Mouse (Mus musculus) urinary bladder, adult 2 months (tissue): Measurements from ENCODE around the gene Rasl11a. TPM values are rescaled to one million over a fixed set of nuclear protein-coding genes. Genes with fewer than 3 reads are reported as not detected.

Experiments used
- DNase-seq: peaks from one replicate; pipeline ENCODE4 v3.0.0; 2022; ENCODE audit warnings: low spot score
- polyA plus RNA-seq: library from polyadenylated mRNA; depleted of rRNA; stranded (reverse); fragments of >200 nt; gene quantifications from 2 replicates; pipeline ENCODE4 v1.2.3, GENCODE M21; 2012; rRNA removed

Rasl11a gene
- polyA plus RNA-seq = 15.1 and 24.8 TPM in 2 replicates

- DNase-seq = peak; percentile 66
These were observed at the start of gene Rasl11a for GRCm38 (mm10) chr5:146844945-146845365. Gene Rasl11a, plus strand, starts transcription at chr5:146845071.

- DNase-seq = no peak
These were observed 49.1 kb upstream of the Rasl11a start for GRCm38 (mm10) chr5:146795728-146796127.

DNA sequence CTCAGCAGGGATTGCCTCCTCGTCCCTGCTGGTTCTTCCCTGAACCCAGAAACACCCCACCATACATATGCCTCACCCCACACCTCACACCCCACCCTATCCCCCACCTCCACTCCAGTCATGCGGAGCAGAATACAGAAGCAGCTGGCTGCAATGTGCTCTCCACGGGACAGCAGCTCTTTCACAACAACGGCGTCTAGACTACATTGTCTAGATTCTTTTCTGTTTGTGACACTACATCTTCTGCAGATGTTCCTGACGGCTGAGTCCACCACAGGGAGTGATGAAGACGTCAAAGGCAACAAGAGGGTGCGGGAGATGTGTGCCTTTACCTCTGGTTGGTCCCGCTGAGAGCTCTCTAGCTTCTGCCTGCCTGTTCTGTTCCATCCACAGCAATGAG lies 46.8 kb upstream of the Rasl11a start:
- DNase-seq = no peak

DNA sequence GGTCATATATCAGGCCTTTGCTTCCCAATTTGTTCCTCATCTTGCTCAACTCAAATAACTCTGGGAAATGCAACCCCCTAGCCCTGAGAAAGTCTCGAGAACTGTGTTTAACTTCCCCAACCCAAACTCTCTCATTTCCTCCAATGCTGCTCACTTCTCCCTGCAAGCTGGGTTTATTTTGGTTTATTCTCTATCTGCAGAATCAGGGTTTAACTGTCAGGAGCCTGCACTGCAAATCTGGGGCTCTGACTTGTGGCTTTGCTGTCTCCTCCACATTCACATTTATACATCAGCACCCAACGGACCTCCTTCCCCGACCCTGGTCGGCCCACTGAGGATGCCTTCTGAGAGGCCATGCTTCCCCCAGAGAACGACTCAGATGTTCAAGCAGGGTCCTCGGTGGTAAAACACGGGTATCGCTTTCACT lies 38.9 kb upstream of the Rasl11a start:
- DNase-seq = no peak

- no peak for DNase-seq
These were observed 34.9 kb upstream of the Rasl11a start for GRCm38 (mm10) chr5:146809951-146810350.

GRCm38 (mm10) chr5:146812866-146813265 lies 32.0 kb upstream of the Rasl11a start:
- no peak for DNase-seq

DNA sequence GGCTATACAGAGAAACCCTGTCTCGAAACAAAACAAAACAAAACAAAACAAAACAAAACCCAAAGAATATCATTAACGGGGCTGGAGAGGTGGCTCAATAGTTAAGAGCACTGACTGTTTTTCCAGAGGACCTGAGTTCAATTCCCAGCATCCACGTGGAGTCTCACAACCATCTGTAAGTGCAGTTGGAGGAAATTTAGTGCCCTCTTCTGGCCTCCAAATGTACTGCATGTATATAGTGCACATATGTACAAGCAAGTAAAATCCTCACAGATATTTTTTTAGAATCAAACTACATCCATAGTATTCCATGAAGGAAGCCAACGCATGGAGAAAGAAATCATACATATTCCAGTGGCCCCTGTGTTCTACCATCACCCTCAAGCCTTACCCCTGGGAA lies 31.4 kb upstream of the Rasl11a start:
- no peak for DNase-seq

DNA sequence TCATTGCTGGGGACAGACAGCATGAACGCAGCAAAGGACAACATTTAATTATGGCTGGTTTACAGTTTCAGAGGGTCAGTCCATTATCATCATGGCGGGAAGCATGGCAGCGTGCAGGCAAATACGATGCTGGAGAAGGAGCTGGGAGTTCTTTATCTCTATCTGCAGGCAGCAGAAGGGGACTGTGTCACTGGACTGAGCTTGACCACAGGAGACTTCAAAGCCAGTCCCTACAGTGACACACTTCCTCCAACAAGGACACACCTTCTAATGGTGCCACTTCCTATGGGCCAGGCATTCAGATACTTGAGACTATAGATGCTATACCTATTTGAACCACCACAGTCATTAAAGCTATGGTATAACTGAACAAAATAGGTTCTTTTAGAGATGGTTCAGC lies 29.5 kb upstream of the Rasl11a start:
- DNase-seq = no peak

DNA sequence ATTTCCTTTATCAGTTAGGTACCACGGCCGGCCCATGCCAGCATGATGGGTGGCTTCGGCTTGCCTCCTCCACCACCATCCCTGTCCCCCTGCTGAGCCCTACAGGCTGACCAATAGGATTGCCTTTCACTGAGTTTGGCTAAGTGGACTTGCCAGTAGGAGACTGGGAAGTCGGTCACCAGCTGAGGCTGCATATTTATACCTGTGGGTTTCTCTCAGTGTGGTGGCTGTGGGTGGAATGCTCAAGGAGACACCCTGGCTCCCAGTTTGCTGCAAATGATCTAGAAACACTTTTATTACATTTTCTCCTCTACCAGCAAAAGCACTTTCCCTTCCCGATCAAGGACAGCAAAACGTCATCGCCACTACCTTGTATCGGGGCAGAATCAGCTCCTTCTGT lies 27.3 kb upstream of the Rasl11a start:
- DNase-seq = no peak

GRCm38 (mm10) chr5:146818906-146819623 lies 25.8 kb upstream of the Rasl11a start:
- DNase-seq = no peak

GRCm38 (mm10) chr5:146823005-146823404 lies 21.9 kb upstream of the Rasl11a start:
- no peak for DNase-seq

DNA sequence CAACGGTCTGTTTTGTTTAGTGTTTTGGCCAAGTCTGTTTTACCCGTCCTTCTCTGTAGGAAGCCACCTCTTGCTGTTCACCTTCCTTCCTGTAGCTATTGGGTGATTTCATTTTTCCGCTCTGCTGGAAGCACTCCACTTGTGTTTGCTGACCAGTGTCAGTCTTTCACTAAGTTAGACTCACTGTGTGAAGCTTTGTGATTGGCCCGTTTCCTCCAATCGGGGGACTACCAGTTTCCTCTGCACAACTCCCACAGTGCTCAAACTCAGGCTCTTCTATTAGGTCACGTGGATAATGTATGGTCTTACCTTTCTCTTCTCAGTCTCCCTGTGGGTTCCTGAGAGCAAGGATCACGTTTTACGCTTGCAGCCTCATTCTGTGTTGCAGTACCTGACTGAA lies 15.3 kb upstream of the Rasl11a start:
- no peak for DNase-seq

DNA sequence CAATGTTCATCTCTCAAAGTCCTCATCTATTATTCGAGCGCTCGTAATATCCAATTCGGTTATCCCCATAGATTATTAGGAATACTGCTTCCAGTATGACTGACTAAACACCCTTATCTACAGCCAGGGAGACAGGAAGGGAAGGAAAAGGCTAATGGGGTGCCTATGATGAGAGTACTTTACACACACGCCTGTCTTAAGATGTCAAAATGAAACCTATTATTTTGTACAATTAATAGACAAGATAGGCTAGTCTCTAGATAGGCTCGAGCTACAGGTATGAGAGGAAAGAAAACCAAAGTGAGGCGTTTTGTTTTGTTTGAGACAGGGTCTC lies 12.5 kb upstream of the Rasl11a start:
- DNase-seq = no peak

- peak; percentile 98 for DNase-seq
These were observed 12.0 kb upstream of the Rasl11a start, which contains the start of gene Rpl21 for GRCm38 (mm10) chr5:146832769-146833448. Gene Rpl21, plus strand, starts transcription at chr5:146832890.

DNA sequence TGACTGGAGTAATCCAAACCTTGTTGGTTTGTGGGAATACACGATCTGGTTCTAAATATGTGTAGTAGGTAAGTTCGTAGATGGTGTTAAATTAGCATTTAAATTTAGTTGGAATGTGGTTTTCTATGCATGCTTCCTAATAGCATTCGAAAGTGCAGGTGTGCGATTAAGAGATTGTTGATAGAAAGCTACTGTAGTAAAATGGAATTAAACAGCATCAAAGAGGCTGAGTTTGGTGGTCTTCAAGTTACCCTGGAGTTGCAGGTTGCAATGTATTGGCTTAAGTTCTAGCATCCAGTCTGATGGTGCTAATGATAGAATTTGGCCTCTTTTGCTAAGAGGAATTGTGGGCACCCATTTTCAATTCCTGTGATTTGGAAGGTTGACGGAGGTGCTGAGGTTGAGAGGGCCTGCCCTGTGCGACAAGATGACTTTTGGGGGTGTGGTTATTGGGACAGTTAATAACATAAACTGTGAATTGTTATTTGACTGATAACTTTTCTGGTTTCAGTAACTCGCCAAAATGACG lies 11.1 kb upstream of the Rasl11a start:
- no peak for DNase-seq

DNA sequence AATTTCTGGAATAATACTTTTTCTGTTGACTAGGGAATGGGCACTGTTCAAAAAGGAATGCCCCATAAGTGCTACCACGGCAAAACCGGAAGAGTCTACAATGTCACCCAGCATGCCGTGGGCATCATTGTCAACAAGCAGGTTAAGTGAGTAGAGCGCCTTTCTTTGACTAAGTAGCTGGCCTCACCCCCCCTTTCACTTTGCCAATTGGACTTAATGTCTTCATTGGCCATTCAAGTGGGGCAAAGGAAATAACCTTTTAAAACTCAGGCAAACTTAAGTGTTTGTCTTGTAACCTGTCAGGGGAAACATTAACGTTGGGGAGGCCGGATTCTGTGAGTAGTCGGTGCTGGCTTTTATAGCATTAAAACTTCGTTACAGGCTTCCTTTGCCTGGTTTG lies 9.9 kb upstream of the Rasl11a start:
- DNase-seq = no peak

DNA sequence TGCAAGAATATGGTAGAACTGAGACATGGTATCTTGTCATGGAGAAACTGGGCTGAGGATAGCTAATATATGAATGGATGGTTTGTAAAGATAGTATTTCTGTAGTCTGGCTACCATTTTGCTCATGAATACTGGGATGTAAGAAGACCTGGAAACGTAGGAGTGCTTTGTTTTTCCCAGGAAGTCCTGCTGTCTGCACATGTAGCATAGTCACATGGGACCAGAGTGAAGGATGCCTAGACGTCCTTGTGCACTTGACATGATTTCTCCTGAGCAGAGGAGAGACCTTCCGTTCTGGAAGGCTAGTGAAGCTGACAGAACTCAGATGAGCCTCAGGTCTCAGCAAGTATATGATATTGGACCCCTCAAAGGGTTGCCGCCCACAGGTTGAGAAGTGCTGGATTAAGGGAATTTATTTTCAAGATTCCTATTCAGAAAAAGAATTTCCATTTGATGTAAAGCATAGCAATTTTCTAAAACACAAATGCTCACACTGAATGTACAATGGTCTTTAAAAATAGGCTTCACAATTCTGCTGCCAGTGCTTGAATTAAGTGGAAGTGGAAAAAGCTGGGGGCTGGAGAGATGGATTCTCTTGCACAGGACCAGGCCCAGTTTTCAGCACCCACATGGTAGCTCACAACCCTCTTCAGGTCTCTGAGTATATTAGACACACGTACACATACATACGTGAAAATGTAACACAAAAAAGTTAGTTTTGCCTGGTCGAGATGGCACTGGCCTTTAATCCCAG lies 6.7 kb upstream of the Rasl11a start:
- no peak for DNase-seq

GRCm38 (mm10) chr5:146838836-146839648 lies 5.8 kb upstream of the Rasl11a start:
- no peak for DNase-seq

DNA sequence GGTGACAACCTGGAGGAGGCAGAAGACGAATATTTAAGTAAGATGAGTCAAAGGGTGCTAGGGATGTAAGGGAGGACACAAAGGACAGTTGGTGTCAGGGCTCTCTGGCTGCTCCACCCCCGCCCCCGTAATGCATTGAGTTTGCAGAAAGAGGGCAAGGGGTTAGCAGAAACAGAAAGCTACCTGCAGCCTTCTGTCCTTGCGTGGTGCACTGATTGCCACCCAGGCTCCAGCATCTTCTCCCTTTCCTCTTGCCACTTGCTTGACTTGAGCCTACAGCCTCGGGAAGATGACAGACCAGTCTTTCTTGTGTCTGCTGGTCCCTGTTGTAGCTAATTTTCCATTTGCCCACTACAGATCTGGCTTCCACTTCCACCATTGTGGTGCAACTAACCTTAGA lies 5.1 kb upstream of the Rasl11a start:
- DNase-seq = no peak

DNA sequence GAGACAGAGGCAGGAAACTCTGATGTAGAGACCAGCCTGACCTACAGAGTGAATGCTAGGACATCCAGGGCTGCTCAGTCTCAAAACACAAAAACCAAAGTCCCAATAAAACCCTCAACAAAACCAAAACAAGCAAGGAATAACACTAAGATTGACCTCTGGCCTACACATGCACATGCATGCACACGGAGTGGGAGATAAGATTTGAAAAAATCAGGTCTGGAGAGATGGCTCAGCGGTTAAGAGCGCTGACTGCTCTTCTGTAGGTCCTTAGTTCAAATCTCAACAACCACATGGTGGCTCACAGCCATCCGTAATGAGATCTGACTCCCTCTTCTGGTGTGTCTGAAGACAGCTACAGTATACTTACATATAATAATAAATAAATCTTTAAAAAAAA lies 4.4 kb upstream of the Rasl11a start:
- DNase-seq = no peak

- DNase-seq = no peak
These were observed 3.6 kb upstream of the Rasl11a start for GRCm38 (mm10) chr5:146841301-146841700.

- no peak for DNase-seq
These were observed 2.9 kb upstream of the Rasl11a start for GRCm38 (mm10) chr5:146841996-146842395.
